Mouse (Mus musculus) heart, embryonic 13.5 days (tissue): ENCODE results near the gene En2. TPM values are rescaled to one million over a fixed set of nuclear protein-coding genes. Genes with fewer than 3 reads are reported as not detected.

Source experiments
- ATAC-seq: fragments of 200-750 bp; cut with Nextera tagmentation; 2 replicates; pipeline ENCODE4 v1.8.0; 2017; ENCODE audit warnings: moderate TSS enrichment; ENCODE audit not compliant: insufficient number of reproducible peaks, low FRiP score, low TSS enrichment; ENCODE audit errors: extremely low read depth
- H3K27ac ChIP-seq: fragments of 300-500 bp; sonication (generic); replicated peaks from 2 replicates; pipeline ENCODE4 v1.5.1; 2015; ENCODE audit warnings: moderate library complexity, mild to moderate bottlenecking, inconsistent platforms
- H3K27me3 ChIP-seq: fragments of 300-500 bp; sonication (generic); replicated peaks from 2 replicates; pipeline ENCODE4 v1.6.1; 2015; ENCODE audit warnings: mild to moderate bottlenecking, inconsistent platforms
- H3K36me3 ChIP-seq: fragments of 300-500 bp; sonication (generic); 2 replicates; pipeline ENCODE4 v1.6.1; 2015; ENCODE audit warnings: mild to moderate bottlenecking, inconsistent platforms
- H3K4me1 ChIP-seq: fragments of 300-500 bp; sonication (generic); 2 replicates; pipeline ENCODE4 v1.6.1; 2015; ENCODE audit warnings: inconsistent platforms
- H3K4me2 ChIP-seq: fragments of 300-500 bp; sonication (generic); 2 replicates; pipeline ENCODE4 v1.6.1; 2015; ENCODE audit warnings: inconsistent platforms, mild to moderate bottlenecking, moderate library complexity
- H3K4me3 ChIP-seq: fragments of 300-500 bp; sonication (generic); 2 replicates; pipeline ENCODE4 v1.5.1; 2015; ENCODE audit warnings: moderate library complexity, mild to moderate bottlenecking, inconsistent platforms
- H3K9ac ChIP-seq: fragments of 300-500 bp; sonication (generic); 2 replicates; pipeline ENCODE4 v1.6.1; 2015; ENCODE audit warnings: inconsistent platforms, mild to moderate bottlenecking, moderate library complexity
- H3K9me3 ChIP-seq: fragments of 300-500 bp; sonication (generic); 2 replicates; pipeline ENCODE4 v1.6.1; 2016; ENCODE audit warnings: inconsistent platforms
- WGBS: fragments of 180-500 bp; shearing (Covaris S2); methylation state at CpG from one replicate; pipeline ENCODE4 v1.1.7; 2015; ENCODE audit warnings: mixed read lengths; 5-methylcytosine and 5-hydroxymethylcytosine counted together
- polyA plus RNA-seq: library from polyadenylated mRNA; unstranded; fragments of >200 nt; fragmentation: Nextera tagmentation; extraction: Ambion mirVana; gene quantifications from 2 replicates; pipeline ENCODE4 v1.2.1, GENCODE M21; 2015

Gene En2
- not detected in 2 replicates for polyA plus RNA-seq

- Histone ChIP-seq H3K27ac (no peak within 1 kb of the TSS), H3K4me3 (peak within 1 kb of the TSS; percentile 59), H3K4me2 (peak within 1 kb of the TSS; percentile 86), H3K9ac (peak within 1 kb of the TSS; percentile 54), H3K4me1 (peaks cover 43% of the 10 kb centered on the region), H3K36me3 (no peaks in the 10 kb centered on the region), H3K27me3 (peaks cover 98% of the 10 kb centered on the region), H3K9me3 (no peaks in the 10 kb centered on the region)
- under 1% methylated on average over 105 of the region's 113 CpGs for WGBS
- ATAC-seq, result peak; percentile 56; the same call in 1 of the 2 replicates
These were observed at the start of gene En2 for GRCm38 (mm10) chr5:28165358-28166255. En2 (plus strand) TSS chr5:28165694.

GRCm38 (mm10) chr5:28117251-28117880 lies 48.1 kb upstream of the En2 start:
- Histone ChIP-seq H3K27me3 (peaks cover 81% of the 10 kb centered on the region), H3K4me1 (peaks cover 9% of the 10 kb centered on the region), H3K4me3 (peak overlapping the region; percentile 49; the same call in 1 of the 2 replicates), H3K4me2 (0 out of 2 replicates have a peak overlapping the region, but pooled peaks have one; percentile 72), H3K9me3 (no peaks in the 10 kb centered on the region), H3K9ac (no peak overlapping the region), H3K36me3 (no peaks in the 10 kb centered on the region), H3K27ac (no peak overlapping the region)
- 7% methylated on average over 13 of the region's 13 CpGs for WGBS
- ATAC-seq, result no peak

GRCm38 (mm10) chr5:28117882-28118530 lies 47.5 kb upstream of the En2 start:
- Histone ChIP-seq H3K4me3 (peak overlapping the region; percentile 49), H3K9ac (peak overlapping the region; percentile 53), H3K36me3 (no peaks in the 10 kb centered on the region), H3K27ac (no peak overlapping the region), H3K4me2 (peak overlapping the region; percentile 72), H3K27me3 (peaks cover 81% of the 10 kb centered on the region), H3K4me1 (peaks cover 11% of the 10 kb centered on the region), H3K9me3 (no peaks in the 10 kb centered on the region)
- WGBS, result under 1% methylated on average over 30 of the region's 30 CpGs
- no peak for ATAC-seq

- peak overlapping the region; percentile 53; the same call in 1 of the 2 replicates for H3K9ac ChIP-seq
- no peaks in the 10 kb centered on the region for H3K36me3 ChIP-seq
- no peak for ATAC-seq
- 1% methylated on average over 19 of the region's 19 CpGs for WGBS
- H3K4me2 ChIP-seq, result peak overlapping the region; percentile 72
- peaks cover 16% of the 10 kb centered on the region for H3K4me1 ChIP-seq
- H3K27ac ChIP-seq, result no peak overlapping the region
- no peaks in the 10 kb centered on the region for H3K9me3 ChIP-seq
- H3K4me3 ChIP-seq, result peak overlapping the region; percentile 49
- H3K27me3 ChIP-seq, result peaks cover 82% of the 10 kb centered on the region
These were observed 47.0 kb upstream of the En2 start for GRCm38 (mm10) chr5:28118531-28118925.

GRCm38 (mm10) chr5:28119576-28119975 lies 45.9 kb upstream of the En2 start:
- Histone ChIP-seq H3K27me3 (peaks cover 82% of the 10 kb centered on the region), H3K36me3 (no peaks in the 10 kb centered on the region), H3K9me3 (no peaks in the 10 kb centered on the region), H3K4me3 (no peak overlapping the region), H3K9ac (no peak overlapping the region), H3K4me2 (no peak overlapping the region), H3K27ac (no peak overlapping the region), H3K4me1 (peaks cover 23% of the 10 kb centered on the region)
- 36% methylated on average over 3 of the region's 3 CpGs for WGBS
- ATAC-seq, result no peak

- H3K4me1 ChIP-seq, result peaks cover 21% of the 10 kb centered on the region
- peaks cover 97% of the 10 kb centered on the region for H3K27me3 ChIP-seq
- no peaks in the 10 kb centered on the region for H3K36me3 ChIP-seq
- H3K4me3 ChIP-seq, result peak overlapping the region; percentile 22
- H3K27ac ChIP-seq, result no peak overlapping the region
- H3K9ac ChIP-seq, result no peak overlapping the region
- no peak for ATAC-seq
- no peaks in the 10 kb centered on the region for H3K9me3 ChIP-seq
- peak overlapping the region; percentile 45 for H3K4me2 ChIP-seq
- WGBS, result 2% methylated on average over 27 of the region's 27 CpGs
These were observed 42.7 kb upstream of the En2 start for GRCm38 (mm10) chr5:28122491-28123454.

GRCm38 (mm10) chr5:28123455-28123825 lies 42.1 kb upstream of the En2 start:
- H3K4me3 ChIP-seq, result peak overlapping the region; percentile 22
- ATAC-seq, result no peak
- peak overlapping the region; percentile 45 for H3K4me2 ChIP-seq

GRCm38 (mm10) chr5:28124321-28125230 lies 40.9 kb upstream of the En2 start:
- ATAC-seq, result no peak
- WGBS, result 4% methylated on average over 28 of the region's 28 CpGs
- peaks cover 13% of the 10 kb centered on the region for H3K4me1 ChIP-seq
- H3K36me3 ChIP-seq, result no peaks in the 10 kb centered on the region
- H3K9ac ChIP-seq, result no peak overlapping the region
- peak overlapping the region; percentile 24; the same call in 1 of the 2 replicates for H3K4me2 ChIP-seq
- H3K4me3 ChIP-seq, result 0 out of 2 replicates have a peak overlapping the region, but pooled peaks have one; percentile 2
- no peaks in the 10 kb centered on the region for H3K9me3 ChIP-seq
- H3K27ac ChIP-seq, result no peak overlapping the region
- H3K27me3 ChIP-seq, result peaks cover 98% of the 10 kb centered on the region

More at GRCm38 (mm10) chr5:28123455-28123825, 42.1 kb upstream of the En2 start:
- WGBS, result 1% methylated on average over 11 of the region's 11 CpGs
- peaks cover 14% of the 10 kb centered on the region for H3K4me1 ChIP-seq
- H3K27me3 ChIP-seq, result peaks cover 97% of the 10 kb centered on the region
- H3K27ac ChIP-seq, result no peak overlapping the region
- H3K36me3 ChIP-seq, result no peaks in the 10 kb centered on the region
- no peak overlapping the region for H3K9ac ChIP-seq
- no peaks in the 10 kb centered on the region for H3K9me3 ChIP-seq

GRCm38 (mm10) chr5:28128851-28129250 lies 36.6 kb upstream of the En2 start:
- Histone ChIP-seq H3K27ac (no peak overlapping the region), H3K36me3 (no peaks in the 10 kb centered on the region), H3K4me1 (peaks cover 6% of the 10 kb centered on the region), H3K4me2 (no peak overlapping the region), H3K9me3 (no peaks in the 10 kb centered on the region), H3K27me3 (peaks cover 100% of the 10 kb centered on the region), H3K9ac (no peak overlapping the region), H3K4me3 (no peak overlapping the region)
- no peak for ATAC-seq
- WGBS, result 50% methylated on average over 1 of the region's 1 CpGs

GRCm38 (mm10) chr5:28132231-28132630 lies 33.3 kb upstream of the En2 start:
- 70% methylated on average over 5 of the region's 5 CpGs for WGBS
- ATAC-seq, result no peak
- H3K9me3 ChIP-seq, result no peaks in the 10 kb centered on the region
- no peak overlapping the region for H3K27ac ChIP-seq
- peaks cover 100% of the 10 kb centered on the region for H3K27me3 ChIP-seq
- no peaks in the 10 kb centered on the region for H3K4me1 ChIP-seq
- H3K36me3 ChIP-seq, result no peaks in the 10 kb centered on the region
- H3K4me2 ChIP-seq, result no peak overlapping the region
- no peak overlapping the region for H3K4me3 ChIP-seq
- H3K9ac ChIP-seq, result no peak overlapping the region
